Mouse (Mus musculus): ENCODE measurements around the gene Lsr. TPM values are rescaled to one million over a fixed set of nuclear protein-coding genes. Genes with fewer than 3 reads are reported as not detected.
A peak's percentile ranks its signal among the peaks of the same experiment; 100 is the strongest.

Gene Lsr
- polyA plus RNA-seq, 1 experiment, result 9.4 TPM

GRCm38 (mm10) chr7:30917219-30917618 is 56.0 kb downstream of the Lsr start:
- H3K4me3 ChIP-seq (replicated peaks; ENCODE audit: insufficient read depth, low read depth, low read length), result no peak overlapping the region
- no peaks in the 10 kb centered on the region for H3K4me1 ChIP-seq (ENCODE audit: control insufficient read depth, insufficient read depth, low read length)
- peak overlapping the region; percentile 63; the same call in 1 of the 2 replicates for H3K27ac ChIP-seq (ENCODE audit: insufficient read depth, low read length)
- no peak for DNase-seq
- no peak for TF ChIP-seq POLR2A (IDR thresholded peaks at IDR 0.05; ENCODE audit: borderline replicate concordance, insufficient read depth, low read length)
- TF ChIP-seq CTCF (IDR thresholded peaks at IDR 0.05; ENCODE audit: borderline replicate concordance, insufficient read depth, low read depth, low read length), result no peak
- 50% methylated on average over 4 of the region's 4 CpGs for WGBS
- H3K27me3 ChIP-seq (ENCODE audit: control insufficient read depth, insufficient read depth, low read length), result no peaks in the 10 kb centered on the region

DNA sequence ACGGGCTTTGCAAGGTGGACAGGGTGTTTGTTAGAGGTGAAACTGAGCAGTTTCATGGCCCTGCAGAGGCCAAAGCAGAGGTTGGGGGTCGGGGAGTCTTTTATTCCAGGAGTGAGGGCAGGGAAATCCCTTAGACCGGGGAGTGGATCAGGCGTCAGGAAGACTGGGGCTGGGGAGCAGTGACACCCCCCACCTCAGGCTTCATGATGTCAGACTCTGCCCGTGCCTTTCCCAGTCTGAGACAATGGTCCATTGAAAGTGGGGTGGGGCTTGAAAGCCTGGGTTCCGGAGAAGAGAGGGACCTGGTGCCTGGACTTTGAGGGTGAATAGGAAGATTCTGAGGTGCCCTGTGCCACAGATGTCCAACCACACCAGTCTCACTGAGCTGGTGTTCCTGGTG is 56.6 kb downstream of the Lsr start:
- H3K4me1 ChIP-seq (ENCODE audit: control insufficient read depth, insufficient read depth, low read length), result no peaks in the 10 kb centered on the region
- peak overlapping the region; percentile 63; the same call in 1 of the 2 replicates for H3K27ac ChIP-seq (ENCODE audit: insufficient read depth, low read length)
- H3K4me3 ChIP-seq (replicated peaks; ENCODE audit: insufficient read depth, low read depth, low read length), result no peak overlapping the region
- 22% methylated on average over 6 of the region's 6 CpGs for WGBS
- TF ChIP-seq POLR2A (IDR thresholded peaks at IDR 0.05; ENCODE audit: borderline replicate concordance, insufficient read depth, low read length) (no peak), CTCF (IDR thresholded peaks at IDR 0.05; ENCODE audit: borderline replicate concordance, insufficient read depth, low read depth, low read length) (no peak)
- H3K27me3 ChIP-seq (ENCODE audit: control insufficient read depth, insufficient read depth, low read length), result no peaks in the 10 kb centered on the region
- DNase-seq, result peak in 1 of 2 experiments; percentile 15

- Histone ChIP-seq H3K4me1 (ENCODE audit: control insufficient read depth, insufficient read depth, low read length) (no peaks in the 10 kb centered on the region), H3K27me3 (ENCODE audit: control insufficient read depth, insufficient read depth, low read length) (no peaks in the 10 kb centered on the region), H3K4me3 (replicated peaks; ENCODE audit: insufficient read depth, low read depth, low read length) (peak within 1 kb of the TSS; percentile 34), H3K27ac (ENCODE audit: insufficient read depth, low read length) (peak within 1 kb of the TSS; percentile 70; the same call in 1 of the 2 replicates)
- 55% methylated on average over 8 of the region's 8 CpGs for WGBS
- DNase-seq, result peak in 1 of 2 experiments; percentile 31
- no peak for TF ChIP-seq POLR2A (IDR thresholded peaks at IDR 0.05; ENCODE audit: borderline replicate concordance, insufficient read depth, low read length)
- TF ChIP-seq CTCF (IDR thresholded peaks at IDR 0.05; ENCODE audit: borderline replicate concordance, insufficient read depth, low read depth, low read length), result no peak
These were observed 58.5 kb downstream of the Lsr start, which contains the start of gene Mag for GRCm38 (mm10) chr7:30914732-30915131. TSS of gene Mag (minus strand) at chr7:30914873.

- 81% methylated on average over 6 of the region's 6 CpGs for WGBS
- no peak for TF ChIP-seq CTCF (IDR thresholded peaks at IDR 0.05; ENCODE audit: borderline replicate concordance, insufficient read depth, low read depth, low read length)
- no peak for TF ChIP-seq POLR2A (IDR thresholded peaks at IDR 0.05; ENCODE audit: borderline replicate concordance, insufficient read depth, low read length)
- Histone ChIP-seq H3K27me3 (ENCODE audit: control insufficient read depth, insufficient read depth, low read length) (no peaks in the 10 kb centered on the region), H3K27ac (ENCODE audit: insufficient read depth, low read length) (no peak overlapping the region), H3K4me1 (ENCODE audit: control insufficient read depth, insufficient read depth, low read length) (no peaks in the 10 kb centered on the region), H3K4me3 (replicated peaks; ENCODE audit: insufficient read depth, low read depth, low read length) (no peak overlapping the region)
- no peak for DNase-seq
These were observed 63.5 kb downstream of the Lsr start for GRCm38 (mm10) chr7:30909773-30910172.

DNA sequence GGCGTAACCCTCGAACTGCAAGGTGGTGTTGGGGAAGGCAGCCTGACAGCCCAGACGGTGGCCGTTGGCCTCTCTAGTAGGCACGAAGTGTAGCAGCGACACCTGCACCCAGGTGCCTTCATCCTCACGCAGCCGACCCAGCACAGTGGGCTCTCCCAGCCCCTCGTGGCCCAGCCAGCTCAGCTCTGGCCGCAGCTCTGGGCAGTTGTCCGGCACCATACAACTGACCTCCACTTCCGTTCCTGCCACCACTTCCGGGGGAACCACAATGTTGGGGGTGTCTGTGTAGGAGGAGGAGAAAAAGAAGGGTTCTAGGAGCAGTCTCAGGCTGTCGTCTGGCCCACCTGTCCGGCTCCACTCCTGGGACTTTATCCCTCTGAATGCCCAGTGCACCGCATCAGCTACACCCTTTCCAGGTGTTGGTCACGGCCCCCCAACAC is 64.3 kb downstream of the Lsr start:
- TF ChIP-seq POLR2A (IDR thresholded peaks at IDR 0.05; ENCODE audit: borderline replicate concordance, insufficient read depth, low read length), result no peak

GRCm38 (mm10) chr7:30908277-30908991 is 64.8 kb downstream of the Lsr start:
- no peak overlapping the region for H3K4me3 ChIP-seq (replicated peaks; ENCODE audit: insufficient read depth, low read depth, low read length)
- H3K27ac ChIP-seq (ENCODE audit: insufficient read depth, low read length), result no peak overlapping the region
- no peak for DNase-seq
- 4% methylated on average over 26 of the region's 26 CpGs for WGBS
- no peaks in the 10 kb centered on the region for H3K4me1 ChIP-seq (ENCODE audit: control insufficient read depth, insufficient read depth, low read length)
- H3K27me3 ChIP-seq (ENCODE audit: control insufficient read depth, insufficient read depth, low read length), result no peaks in the 10 kb centered on the region
- no peak for TF ChIP-seq POLR2A (IDR thresholded peaks at IDR 0.05; ENCODE audit: borderline replicate concordance, insufficient read depth, low read length)
- no peak for TF ChIP-seq CTCF (IDR thresholded peaks at IDR 0.05; ENCODE audit: borderline replicate concordance, insufficient read depth, low read depth, low read length)

More for the DNA sequence above, 64.3 kb downstream of the Lsr start:
- H3K4me3 ChIP-seq (replicated peaks; ENCODE audit: insufficient read depth, low read depth, low read length), result no peak overlapping the region
- no peaks in the 10 kb centered on the region for H3K27me3 ChIP-seq (ENCODE audit: control insufficient read depth, insufficient read depth, low read length)
- WGBS, result 31% methylated on average over 17 of the region's 17 CpGs
- H3K27ac ChIP-seq (ENCODE audit: insufficient read depth, low read length), result no peak overlapping the region
- no peak for DNase-seq
- H3K4me1 ChIP-seq (ENCODE audit: control insufficient read depth, insufficient read depth, low read length), result no peaks in the 10 kb centered on the region

Other genes starting within 250 kb of the Lsr start
- gene Tmem147, start 243.9 kb downstream of the Lsr start, polyA plus RNA-seq (2012; rRNA removed), result 247 TPM in 2 replicates
- not detected in 2 replicates for gene Gapdhs, start 229.8 kb downstream of the Lsr start, polyA plus RNA-seq (2012; rRNA removed)
- gene Sbsn, start 222.0 kb downstream of the Lsr start, polyA plus RNA-seq (2012; rRNA removed), result 6.3 and 6.9 TPM in 2 replicates
- gene Dmkn, start 209.7 kb downstream of the Lsr start, polyA plus RNA-seq (2012; rRNA removed), result 1.4 and 1.8 TPM in 2 replicates
- not detected in 2 replicates for gene Krtdap, start 185.6 kb downstream of the Lsr start, polyA plus RNA-seq (2012; rRNA removed)
- 0.03 TPM in 1 of 2 replicates, not detected in the other for gene Ffar2, start 149.7 kb downstream of the Lsr start, polyA plus RNA-seq (2012; rRNA removed)
- gene Ffar3, start 117.3 kb downstream of the Lsr start, polyA plus RNA-seq (2012; rRNA removed), result not detected in 2 replicates
- not detected in 2 replicates for gene Ffar1, start 111.9 kb downstream of the Lsr start, polyA plus RNA-seq (2012; rRNA removed)
- gene Cd22, start 93.1 kb downstream of the Lsr start, polyA plus RNA-seq (2012; rRNA removed), result 0.11 and 0.19 TPM in 2 replicates
- 683 and 783 TPM in 2 replicates for gene Mag, start 58.6 kb downstream of the Lsr start, polyA plus RNA-seq (2012; rRNA removed)
- gene Hamp2, start 48.8 kb downstream of the Lsr start, polyA plus RNA-seq (2012; rRNA removed), result not detected in 2 replicates
- not detected in 2 replicates for gene Hamp, start 29.4 kb downstream of the Lsr start, polyA plus RNA-seq (2012; rRNA removed)
- gene Usf2, start 16.7 kb downstream of the Lsr start, polyA plus RNA-seq (2012; rRNA removed), result 226 and 230 TPM in 2 replicates
- gene Fam187b, start 326 bp upstream of the Lsr start, polyA plus RNA-seq (2012; rRNA removed), result 0.13 and 0.29 TPM in 2 replicates
- gene Fxyd5, start 69.0 kb upstream of the Lsr start, polyA plus RNA-seq (2012; rRNA removed), result 9.0 and 14.8 TPM in 2 replicates
- gene Fxyd7, start 78.0 kb upstream of the Lsr start, polyA plus RNA-seq (2012; rRNA removed), result 72.5 and 99.7 TPM in 2 replicates
- gene Fxyd1, start 83.7 kb upstream of the Lsr start, polyA plus RNA-seq (2012; rRNA removed), result 202 and 222 TPM in 2 replicates
- gene Lgi4, start 85.9 kb upstream of the Lsr start, polyA plus RNA-seq (2012; rRNA removed), result 48.9 and 54.2 TPM in 2 replicates
- 1.3 and 1.4 TPM in 2 replicates for gene Fxyd3, start 103.2 kb upstream of the Lsr start, polyA plus RNA-seq (2012; rRNA removed)
- 9.4 and 10.8 TPM in 2 replicates for gene Hpn, start 141.8 kb upstream of the Lsr start, polyA plus RNA-seq (2012; rRNA removed)
- 1,376 and 1,380 TPM in 2 replicates for gene Scn1b, start 153.5 kb upstream of the Lsr start, polyA plus RNA-seq (2012; rRNA removed)
- gene Gramd1a, start 182.4 kb upstream of the Lsr start, polyA plus RNA-seq (2012; rRNA removed), result 148 and 153 TPM in 2 replicates

Measured in cerebellum, adult 2 months (tissue).